In genomic region chr6:148902728-148903127, GRCm38 (mm10) we compare ENCODE assay signal across 16 mouse cellular contexts. TPM values are rescaled to one million over a fixed set of nuclear protein-coding genes. Genes with fewer than 3 reads are reported as not detected.
DNase-seq lines count a peak whose midpoint lies in the region; ATAC-seq lines count a peak whose summit lies in the region.
"Had no signal": no experiment of that assay in that cellular context is flagged by ENCODE, and none has a peak within 500 bp of the region (broad histone marks: within the 10 kb centered on the region; RNA-seq: fewer than 3 reads in every experiment).

No protein-coding gene starts in this region.

- intact Hi-C loops in gastrocnemius, postnatal 14 days (cut with DNase I; ENCODE audit: low total_unique reads) = no loop called here

- peak; percentile 42 for DNase-seq in ovary, adult 18-20 months (ENCODE audit: low spot score)
- DNase-seq in ovary, postnatal 10 days (ENCODE audit: low spot score) = no peak
- DNase-seq in adrenal gland, postnatal 10 days = peak; percentile 42
- DNase-seq in gastrocnemius, postnatal 14 days = no peak
- no peak for DNase-seq in heart, adult 18-20 months
- DNase-seq: cerebellum, adult 11-12 months; cerebellum, adult 9-10 months; cerebellum, postnatal 25 days; gastrocnemius, postnatal 25 days; heart, postnatal 10 days; heart, postnatal 4 days; kidney, adult 18-20 months had no signal

- ATAC-seq in megakaryocyte progenitor cell, adult 5-6 weeks (replicated peaks; ENCODE audit: poor library complexity) = peak; percentile 20; the same call in 1 of the 2 replicates
- ATAC-seq: forebrain, embryonic 16.5 days; hindbrain, embryonic 16.5 days; inflammation-experienced regulatory T-cells, adult 6 months had no signal

RNA-seq across cellular contexts. Expression of gene Caprin2, which starts 6.7 kb away (rescaled TPM):
- total RNA-seq in adrenal gland, postnatal 10 days (2021) = 10 to 100 TPM; 10.2 to 18.2 TPM
- 4.0 and 6.0 TPM in 2 replicates for total RNA-seq in megakaryocyte progenitor cell, adult 5-6 weeks (2015)
- 4.9 and 8.8 TPM in 2 replicates for total RNA-seq in megakaryocyte progenitor cell, adult 5-6 weeks (2017)
- 10 to 100 TPM in 1 of 2 experiments, 1 to 10 TPM in 1; 7.9 to 12.6 TPM for total RNA-seq in gastrocnemius, postnatal 14 days (2021)
- total RNA-seq in heart, adult 18-20 months (2021) = 1 to 10 TPM; 3.5 to 5.2 TPM

RNA-seq across cellular contexts. Expression of gene Sinhcaf, which starts 43.5 kb away (rescaled TPM):
- total RNA-seq in adrenal gland, postnatal 10 days (2021) = 10 to 100 TPM; 28.1 to 29.4 TPM
- 43.3 and 43.6 TPM in 2 replicates for total RNA-seq in megakaryocyte progenitor cell, adult 5-6 weeks (2015)
- total RNA-seq in megakaryocyte progenitor cell, adult 5-6 weeks (2017) = 97.8 and 122 TPM in 2 replicates
- total RNA-seq in gastrocnemius, postnatal 14 days (2021) = 1 to 10 TPM; 2.5 to 2.9 TPM
- 1 to 10 TPM; 3.3 to 4.6 TPM for total RNA-seq in heart, adult 18-20 months (2021)

Comparison
In these comparisons a context has a peak if more than half of its experiments do, and no peak if none do; other contexts are left out.
1. DNase-seq: peak in ovary, adult 18-20 months (single experiment) and adrenal gland, postnatal 10 days (single experiment); none in ovary, postnatal 10 days (single experiment), gastrocnemius, postnatal 14 days (single experiment) and heart, adult 18-20 months (0 of 2).
2. RNA of gene Sinhcaf, which starts 43.5 kb away (total RNA-seq): 43.3 to 122 TPM in megakaryocyte progenitor cell, adult 5-6 weeks and 28.1 to 29.4 TPM in adrenal gland, postnatal 10 days; 3.3 to 4.6 TPM in heart, adult 18-20 months and 2.5 to 2.9 TPM in gastrocnemius, postnatal 14 days; every median in the first group is over 4 times any median in the second.